Mouse (Mus musculus): ENCODE results near the gene Pnpla3. TPM values are rescaled to one million over a fixed set of nuclear protein-coding genes. Genes with fewer than 3 reads are reported as not detected.

Pnpla3 gene
- polyA plus RNA-seq, 1 experiment: 0.23 TPM

DNA sequence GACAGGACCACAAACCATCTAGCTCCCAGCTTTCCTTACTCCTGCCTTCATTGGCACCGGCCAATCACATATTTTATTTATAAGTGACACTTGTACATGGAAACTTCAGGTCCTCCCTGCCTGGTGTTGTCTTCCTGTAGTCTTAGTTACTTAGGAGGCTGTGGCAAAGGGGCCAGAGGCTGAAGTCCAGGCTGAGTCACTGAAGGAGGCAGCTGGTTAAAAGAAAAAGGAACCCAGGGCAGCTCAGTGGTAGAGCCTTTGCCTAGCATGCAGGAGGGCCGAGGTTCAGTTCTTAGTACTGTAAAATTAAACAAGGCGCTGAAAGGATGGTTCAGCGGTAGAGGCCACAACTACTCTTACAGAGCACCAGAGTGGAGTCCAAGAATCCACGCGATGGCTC, 819 bp upstream of the Pnpla3 start:
- no peaks in the 10 kb centered on the region for H3K36me3 ChIP-seq (ENCODE audit: control insufficient read depth, insufficient read depth)
- no peaks in the 10 kb centered on the region for H3K79me2 ChIP-seq (ENCODE audit: control insufficient read depth, insufficient read depth)
- H3K4me3 ChIP-seq: no peak overlapping the region
- no peak overlapping the region for H3ac ChIP-seq (ENCODE audit: control insufficient read depth, insufficient read length)
- peaks cover 39% of the 10 kb centered on the region for H3K27me3 ChIP-seq (ENCODE audit: control insufficient read depth, insufficient read depth, insufficient read length)
- H3K4me2 ChIP-seq (ENCODE audit: low read depth): peak overlapping the region; percentile 97
- TF ChIP-seq TCF3 (IDR thresholded peaks at IDR 0.05; ENCODE audit: insufficient read length, low read depth): no peak
- no peak for TF ChIP-seq REST (IDR thresholded peaks at IDR 0.05; ENCODE audit: insufficient read depth, insufficient read length)
- TF ChIP-seq MYOG (IDR thresholded peaks at IDR 0.05; ENCODE audit: control insufficient read depth in 1 of 3, insufficient read depth in 1 of 3, insufficient read length in 2 of 3, low read depth in 2 of 3): no peak
- no peak for TF ChIP-seq TCF12 (IDR thresholded peaks at IDR 0.05; ENCODE audit: insufficient read depth, poor library complexity, severe bottlenecking)
- no peak for TF ChIP-seq USF1 (IDR thresholded peaks at IDR 0.05; ENCODE audit: low read depth)
- TF ChIP-seq MAX (IDR thresholded peaks at IDR 0.05; ENCODE audit: low read depth): no peak
- no peak for TF ChIP-seq POLR2AphosphoS2 (IDR thresholded peaks at IDR 0.05; ENCODE audit: insufficient read length, low read depth)
- no peak for TF ChIP-seq POLR2A (IDR thresholded peaks at IDR 0.05; ENCODE audit: insufficient read length, low read depth)
- TF ChIP-seq MYOD1 (IDR thresholded peaks at IDR 0.05; ENCODE audit: control insufficient read depth in 1 of 3, insufficient read length in 2 of 3, low read depth in 2 of 3): no peak
- no peak for TF ChIP-seq CEBPB (IDR thresholded peaks at IDR 0.05; ENCODE audit: insufficient read depth, poor library complexity, severe bottlenecking)
- no peak for TF ChIP-seq E2F4 (IDR thresholded peaks at IDR 0.05; ENCODE audit: insufficient read depth)
- TF ChIP-seq SRF (IDR thresholded peaks at IDR 0.05; ENCODE audit: control insufficient read depth, insufficient read length, low read depth): no peak

DNA sequence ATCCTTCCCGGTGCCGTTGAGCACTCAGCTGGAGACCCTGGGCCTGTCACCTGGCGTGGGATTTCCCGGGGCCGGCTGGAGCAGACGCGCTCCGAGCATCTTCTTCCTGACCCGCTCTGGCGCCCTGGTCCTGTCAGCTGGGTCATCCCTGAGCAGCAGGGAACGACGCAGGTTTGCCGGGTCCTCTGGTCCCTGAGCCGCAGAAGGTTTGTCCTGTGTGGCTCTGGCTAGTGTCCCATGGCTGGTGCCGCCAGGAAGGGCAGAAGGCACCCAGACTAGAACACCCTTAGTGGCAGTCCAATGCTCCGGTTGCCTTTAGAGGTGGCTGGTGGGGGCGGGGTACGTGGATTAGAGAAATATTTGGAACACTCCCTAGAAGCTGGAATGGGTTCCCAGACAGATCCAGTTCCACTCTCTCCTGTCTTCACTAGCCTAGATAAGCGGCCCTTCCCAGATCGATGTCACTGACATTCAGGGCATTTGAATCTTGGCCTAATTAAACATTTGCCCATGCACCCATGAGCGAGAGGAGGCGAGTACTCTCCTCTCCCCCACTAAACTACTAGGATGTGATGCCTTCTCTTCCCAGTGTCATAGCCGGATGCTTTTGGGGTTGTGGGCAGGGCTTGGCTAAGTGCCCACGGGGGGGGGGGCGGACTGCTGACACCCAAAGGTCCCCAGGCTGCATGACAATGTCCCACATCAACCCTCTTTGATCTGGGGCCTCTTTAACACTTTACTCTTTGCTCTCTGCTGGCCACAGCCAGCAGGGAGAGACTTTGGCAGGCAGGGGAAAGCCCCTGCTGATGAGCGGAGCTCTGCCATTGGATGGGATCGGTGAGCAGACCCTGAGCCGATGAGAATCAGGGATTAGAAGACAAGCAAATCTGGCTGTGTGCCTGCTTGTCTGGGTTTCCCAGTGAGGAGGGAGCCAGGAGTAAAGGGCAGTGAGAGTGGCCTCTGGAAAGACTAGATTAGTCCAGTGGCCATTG, 829 bp downstream of the Pnpla3 start:
- TF ChIP-seq E2F4 (IDR thresholded peaks at IDR 0.05; ENCODE audit: insufficient read depth): no peak
- TF ChIP-seq MYOG (IDR thresholded peaks at IDR 0.05; ENCODE audit: control insufficient read depth in 1 of 3, insufficient read depth in 1 of 3, insufficient read length in 2 of 3, low read depth in 2 of 3): no peak
- TF ChIP-seq REST (IDR thresholded peaks at IDR 0.05; ENCODE audit: insufficient read depth, insufficient read length): no peak
- no peak for TF ChIP-seq MYOD1 (IDR thresholded peaks at IDR 0.05; ENCODE audit: control insufficient read depth in 1 of 3, insufficient read length in 2 of 3, low read depth in 2 of 3)
- no peak for TF ChIP-seq TCF12 (IDR thresholded peaks at IDR 0.05; ENCODE audit: insufficient read depth, poor library complexity, severe bottlenecking)
- TF ChIP-seq POLR2AphosphoS2 (IDR thresholded peaks at IDR 0.05; ENCODE audit: insufficient read length, low read depth): no peak
- TF ChIP-seq USF1 (IDR thresholded peaks at IDR 0.05; ENCODE audit: low read depth): no peak
- TF ChIP-seq TCF3 (IDR thresholded peaks at IDR 0.05; ENCODE audit: insufficient read length, low read depth): no peak
- no peak for TF ChIP-seq CEBPB (IDR thresholded peaks at IDR 0.05; ENCODE audit: insufficient read depth, poor library complexity, severe bottlenecking)
- TF ChIP-seq SRF (IDR thresholded peaks at IDR 0.05; ENCODE audit: control insufficient read depth, insufficient read length, low read depth): no peak
- TF ChIP-seq POLR2A (IDR thresholded peaks at IDR 0.05; ENCODE audit: insufficient read length, low read depth): no peak
- peaks cover 24% of the 10 kb centered on the region for H3K27me3 ChIP-seq (ENCODE audit: control insufficient read depth, insufficient read depth, insufficient read length)
- H3K4me2 ChIP-seq (ENCODE audit: low read depth): peak overlapping the region; percentile 97
- H3K36me3 ChIP-seq (ENCODE audit: control insufficient read depth, insufficient read depth): no peaks in the 10 kb centered on the region
- no peaks in the 10 kb centered on the region for H3K79me2 ChIP-seq (ENCODE audit: control insufficient read depth, insufficient read depth)
- no peak overlapping the region for H3ac ChIP-seq (ENCODE audit: control insufficient read depth, insufficient read length)
- peak overlapping the region; percentile 15 for H3K4me3 ChIP-seq

DNA sequence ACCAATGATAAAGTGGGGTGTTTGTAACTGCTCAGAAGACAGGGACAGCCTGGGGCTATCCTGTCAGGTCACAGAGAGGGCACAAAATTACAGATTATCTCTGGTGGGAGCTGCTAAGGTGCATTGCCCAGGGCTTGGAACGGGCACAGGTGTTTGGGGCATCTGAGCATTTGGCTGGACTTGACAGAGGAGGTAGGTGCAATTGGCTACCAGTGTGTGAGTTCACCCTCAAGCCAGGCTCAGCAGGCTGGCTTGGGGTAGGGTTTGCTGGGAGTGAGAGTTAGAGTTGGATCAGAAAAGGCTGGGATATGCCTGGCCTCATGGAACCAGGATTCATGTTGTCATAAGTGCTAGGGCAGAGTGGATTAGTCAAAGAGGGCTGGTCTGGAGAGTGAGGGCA, 1.9 kb downstream of the Pnpla3 start:
- Histone ChIP-seq H3K36me3 (ENCODE audit: control insufficient read depth, insufficient read depth) (no peaks in the 10 kb centered on the region), H3K4me3 (no peak overlapping the region), H3K27me3 (ENCODE audit: control insufficient read depth, insufficient read depth, insufficient read length) (peaks cover 33% of the 10 kb centered on the region), H3K79me2 (ENCODE audit: control insufficient read depth, insufficient read depth) (no peaks in the 10 kb centered on the region), H3ac (ENCODE audit: control insufficient read depth, insufficient read length) (no peak overlapping the region), H3K4me2 (ENCODE audit: low read depth) (no peak overlapping the region)
- no peak for TF ChIP-seq TCF12 (IDR thresholded peaks at IDR 0.05; ENCODE audit: insufficient read depth, poor library complexity, severe bottlenecking)
- TF ChIP-seq SRF (IDR thresholded peaks at IDR 0.05; ENCODE audit: control insufficient read depth, insufficient read length, low read depth): no peak
- no peak for TF ChIP-seq E2F4 (IDR thresholded peaks at IDR 0.05; ENCODE audit: insufficient read depth)

DNA sequence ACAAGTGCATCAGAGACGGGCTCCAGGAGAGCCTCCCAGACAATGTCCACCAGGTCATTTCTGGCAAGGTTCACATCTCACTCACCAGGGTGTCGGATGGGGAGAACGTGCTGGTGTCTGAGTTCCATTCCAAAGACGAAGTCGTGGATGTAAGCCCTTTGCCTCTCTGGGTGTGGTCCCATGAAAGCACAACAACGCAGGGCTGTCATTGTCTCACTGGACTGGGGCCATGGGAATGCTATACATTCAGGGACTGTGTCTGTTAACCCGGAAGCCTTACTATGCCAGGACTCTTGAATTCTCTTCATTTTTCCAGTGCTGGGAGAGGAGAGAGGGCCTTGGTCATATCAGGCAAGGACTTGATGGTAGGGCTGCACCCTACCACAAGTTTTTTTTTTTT, 3.5 kb downstream of the Pnpla3 start:
- Histone ChIP-seq H3ac (ENCODE audit: control insufficient read depth, insufficient read length) (no peak overlapping the region), H3K4me2 (ENCODE audit: low read depth) (no peak overlapping the region), H3K36me3 (ENCODE audit: control insufficient read depth, insufficient read depth) (no peaks in the 10 kb centered on the region), H3K4me3 (no peak overlapping the region), H3K27me3 (ENCODE audit: control insufficient read depth, insufficient read depth, insufficient read length) (peaks cover 33% of the 10 kb centered on the region), H3K79me2 (ENCODE audit: control insufficient read depth, insufficient read depth) (no peaks in the 10 kb centered on the region)
- TF ChIP-seq REST (IDR thresholded peaks at IDR 0.05; ENCODE audit: insufficient read depth, insufficient read length): no peak
- TF ChIP-seq SRF (IDR thresholded peaks at IDR 0.05; ENCODE audit: control insufficient read depth, insufficient read length, low read depth): no peak

DNA sequence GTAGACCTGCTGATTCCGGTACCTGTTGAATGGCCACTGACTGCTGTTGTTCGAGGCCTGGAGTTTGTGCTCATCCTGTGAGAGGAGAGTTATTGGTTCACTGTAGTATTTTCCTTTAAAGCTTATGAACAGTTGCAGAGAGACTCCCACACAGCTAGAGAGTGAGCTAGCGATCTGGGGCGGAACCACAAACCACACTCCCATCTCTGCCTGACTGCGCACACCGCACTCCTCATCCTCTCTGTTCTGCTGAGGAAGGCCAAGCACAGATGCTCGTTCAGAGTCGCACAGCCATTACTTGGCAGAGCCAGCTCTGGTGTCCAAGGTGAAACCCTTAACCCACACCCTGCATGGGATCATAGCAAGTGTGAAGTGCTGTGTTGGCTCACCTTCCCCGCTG, 11.1 kb downstream of the Pnpla3 start:
- H3K27me3 ChIP-seq (ENCODE audit: control insufficient read depth, insufficient read depth, insufficient read length): peaks cover 71% of the 10 kb centered on the region
- no peak overlapping the region for H3ac ChIP-seq (ENCODE audit: control insufficient read depth, insufficient read length)
- H3K4me2 ChIP-seq (ENCODE audit: low read depth): no peak overlapping the region

More for the DNA sequence above, 11.1 kb downstream of the Pnpla3 start:
- Histone ChIP-seq H3K36me3 (ENCODE audit: control insufficient read depth, insufficient read depth) (no peaks in the 10 kb centered on the region), H3K79me2 (ENCODE audit: control insufficient read depth, insufficient read depth) (no peaks in the 10 kb centered on the region), H3K4me3 (no peak overlapping the region)
- TF ChIP-seq TCF3 (IDR thresholded peaks at IDR 0.05; ENCODE audit: insufficient read length, low read depth): no peak
- TF ChIP-seq MYOG (IDR thresholded peaks at IDR 0.05; ENCODE audit: control insufficient read depth in 1 of 3, insufficient read depth in 1 of 3, insufficient read length in 2 of 3, low read depth in 2 of 3): no peak
- TF ChIP-seq CEBPB (IDR thresholded peaks at IDR 0.05; ENCODE audit: insufficient read depth, poor library complexity, severe bottlenecking): no peak
- TF ChIP-seq TCF12 (IDR thresholded peaks at IDR 0.05; ENCODE audit: insufficient read depth, poor library complexity, severe bottlenecking): no peak
- no peak for TF ChIP-seq MYOD1 (IDR thresholded peaks at IDR 0.05; ENCODE audit: control insufficient read depth in 1 of 3, insufficient read length in 2 of 3, low read depth in 2 of 3)
- TF ChIP-seq MAX (IDR thresholded peaks at IDR 0.05; ENCODE audit: low read depth): no peak
- TF ChIP-seq SRF (IDR thresholded peaks at IDR 0.05; ENCODE audit: control insufficient read depth, insufficient read length, low read depth): no peak
- TF ChIP-seq USF1 (IDR thresholded peaks at IDR 0.05; ENCODE audit: low read depth): no peak
- TF ChIP-seq REST (IDR thresholded peaks at IDR 0.05; ENCODE audit: insufficient read depth, insufficient read length): no peak
- no peak for TF ChIP-seq E2F4 (IDR thresholded peaks at IDR 0.05; ENCODE audit: insufficient read depth)
- no peak for TF ChIP-seq POLR2A (IDR thresholded peaks at IDR 0.05; ENCODE audit: insufficient read length, low read depth)
- TF ChIP-seq POLR2AphosphoS2 (IDR thresholded peaks at IDR 0.05; ENCODE audit: insufficient read length, low read depth): no peak
